Mouse (Mus musculus) brain, embryonic 14.5 days (tissue): ENCODE results near the gene Osbpl3.

Experiments
- CTCF ChIP-seq: fragments of 200-500 bp; IDR thresholded peaks from 2 replicates; pipeline ENCODE4 v1.5.1; 2012; ENCODE audit warnings: inconsistent platforms, mild to moderate bottlenecking, moderate library complexity, borderline replicate concordance; ENCODE audit not compliant: insufficient read depth, insufficient read length; ENCODE audit errors: extremely low read depth
- POLR2A ChIP-seq: fragments of 200-500 bp; IDR thresholded peaks from 2 replicates; pipeline ENCODE4 v1.6.1; 2012; ENCODE audit warnings: mild to moderate bottlenecking, inconsistent platforms, borderline replicate concordance; ENCODE audit not compliant: poor library complexity, insufficient read depth, insufficient read length, severe bottlenecking; ENCODE audit errors: extremely low read depth

GRCm38 (mm10) chr6:50297671-50298070, 158.3 kb downstream of the Osbpl3 start:
- TF ChIP-seq POLR2A (no peak), CTCF (no peak)
